Mouse (Mus musculus) bone marrow, adult 2 months (tissue): ENCODE data around the gene Tmem9b.

Experiments
- CTCF ChIP-seq: fragments of 200-500 bp; IDR thresholded peaks from 2 replicates; pipeline ENCODE4 v1.5.1; 2011; ENCODE audit warnings: low read length, control low read depth; ENCODE audit not compliant: control insufficient read depth, insufficient read depth
- POLR2A ChIP-seq: fragments of 200-500 bp; IDR thresholded peaks from 2 replicates; pipeline ENCODE4 v1.6.1; 2011; ENCODE audit warnings: low read depth, mild to moderate bottlenecking, control low read depth, low read length, borderline replicate concordance; ENCODE audit not compliant: control insufficient read depth

DNA sequence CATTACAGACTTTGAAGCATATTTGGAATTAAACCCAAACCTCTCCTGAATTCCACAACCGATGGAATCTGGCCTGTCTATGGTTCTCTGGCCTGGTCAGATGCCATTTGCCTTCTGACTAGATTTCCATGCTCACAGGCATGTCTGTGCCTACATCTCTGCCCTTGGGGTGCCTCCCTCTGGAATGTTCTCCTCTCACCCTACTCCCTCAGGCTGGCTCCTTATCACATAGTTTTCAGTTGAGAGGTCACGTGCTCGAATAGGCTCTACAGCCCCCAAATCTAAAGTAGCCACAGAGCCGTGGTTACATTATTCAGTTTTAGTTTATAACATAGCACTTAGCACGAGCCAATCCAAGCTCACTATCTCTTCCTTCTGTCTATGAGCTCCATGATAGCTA is 42.9 kb upstream of the Tmem9b start:
- TF ChIP-seq POLR2A (no peak), CTCF (no peak)
